Mouse (Mus musculus): Measurements from ENCODE around the gene Slamf9.

DNA sequence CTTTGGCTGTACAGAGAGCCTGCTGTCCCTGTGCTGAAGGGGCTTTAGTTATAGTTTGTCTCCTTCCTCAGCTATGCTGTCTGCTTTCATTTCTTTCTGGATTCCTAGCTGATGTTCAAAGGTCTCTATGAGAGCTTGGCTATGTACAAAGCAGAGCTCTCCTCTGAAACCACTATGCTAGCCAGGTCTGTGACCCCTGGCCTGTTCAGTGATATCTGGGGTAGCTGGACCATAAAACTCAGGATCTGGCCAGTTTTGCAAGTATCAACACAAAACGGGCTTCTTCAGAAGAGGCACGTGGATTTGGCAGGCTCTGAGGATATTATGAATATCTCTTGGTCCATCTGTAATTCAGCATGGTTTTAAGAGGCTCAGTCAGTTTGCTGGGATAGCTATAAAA is 22.2 kb upstream of the Slamf9 start:
- TF ChIP-seq CTCF (IDR thresholded peaks at IDR 0.05; ENCODE audit: low read depth, low read length) (no peak), GATA1 (IDR thresholded peaks at IDR 0.05; ENCODE audit: borderline replicate concordance, low read length) (no peak)

All from G1E (cell line).